Mouse (Mus musculus) olfactory bulb, adult 2 months (tissue): Measurements from ENCODE around the gene Tmprss3. TPM values are rescaled to one million over a fixed set of nuclear protein-coding genes. Genes with fewer than 3 reads are reported as not detected.

ENCODE experiments used
- H3K27ac ChIP-seq: fragments of 200-500 bp; 2 replicates; pipeline ENCODE4 v1.5.1; 2012; ENCODE audit warnings: low read depth, low read length; ENCODE audit not compliant: insufficient read depth
- H3K4me1 ChIP-seq: fragments of 200-500 bp; 2 replicates; pipeline ENCODE4 v1.6.1; 2012; ENCODE audit warnings: low read length; ENCODE audit not compliant: control insufficient read depth, insufficient read depth
- H3K4me3 ChIP-seq: fragments of 200-500 bp; 2 replicates; pipeline ENCODE4 v1.5.1; 2012; ENCODE audit warnings: mild to moderate bottlenecking, low read depth, low read length, moderate library complexity; ENCODE audit not compliant: insufficient read depth
- CTCF ChIP-seq: fragments of 200-500 bp; IDR thresholded peaks from 2 replicates; pipeline ENCODE4 v1.5.1; 2012; ENCODE audit warnings: low read depth, mild to moderate bottlenecking, low read length, moderate library complexity; ENCODE audit not compliant: insufficient read depth
- POLR2A ChIP-seq: fragments of 200-500 bp; IDR thresholded peaks from 2 replicates; pipeline ENCODE4 v1.6.1; 2012; ENCODE audit warnings: mild to moderate bottlenecking, low read depth, low read length, moderate library complexity; ENCODE audit not compliant: insufficient read depth
- WGBS: fragments of 180-500 bp; shearing (Covaris S2); methylation state at CpG from one replicate; pipeline ENCODE4 v1.1.7; 2018; 5-methylcytosine and 5-hydroxymethylcytosine counted together
- polyA plus RNA-seq: library from polyadenylated mRNA; stranded (reverse); fragments of >200 nt; gene quantifications from 2 replicates; pipeline ENCODE4 v1.2.4, GENCODE M21; 2012; ENCODE audit warnings: low replicate concordance; ENCODE audit not compliant: missing spikeins, insufficient read depth, insufficient read length

The Tmprss3 gene
- polyA plus RNA-seq: not detected in 2 replicates

GRCm38 (mm10) chr17:31198877-31199276 is at the start of gene Tmprss3:
Gene Tmprss3 (minus strand): TSS chr17:31198977.
- TF ChIP-seq CTCF (no peak), POLR2A (no peak)
- peaks cover 3% of the 10 kb centered on the region; the same call in 1 of the 2 replicates for H3K4me1 ChIP-seq
- WGBS: 93% methylated on average over 11 of the region's 11 CpGs
- H3K4me3 ChIP-seq: no peak within 1 kb of the TSS
- H3K27ac ChIP-seq: no peak within 1 kb of the TSS

GRCm38 (mm10) chr17:31247144-31247543 is 48.4 kb upstream of the Tmprss3 start:
- Histone ChIP-seq H3K4me1 (no peaks in the 10 kb centered on the region), H3K27ac (no peak overlapping the region), H3K4me3 (no peak overlapping the region)
- WGBS: 53% methylated on average over 5 of the region's 5 CpGs
- TF ChIP-seq POLR2A: no peak

GRCm38 (mm10) chr17:31245321-31245720 is 46.5 kb upstream of the Tmprss3 start:
- 91% methylated on average over 5 of the region's 5 CpGs for WGBS
- TF ChIP-seq CTCF (no peak), POLR2A (no peak)
- Histone ChIP-seq H3K27ac (no peak overlapping the region), H3K4me3 (no peak overlapping the region), H3K4me1 (no peaks in the 10 kb centered on the region)

GRCm38 (mm10) chr17:31242764-31243163 is 44.0 kb upstream of the Tmprss3 start:
- Histone ChIP-seq H3K27ac (no peak overlapping the region), H3K4me3 (no peak overlapping the region), H3K4me1 (no peaks in the 10 kb centered on the region)
- no peak for TF ChIP-seq POLR2A
- no peak for TF ChIP-seq CTCF
- WGBS: 8% methylated on average over 1 of the region's 1 CpGs

GRCm38 (mm10) chr17:31241156-31241555 is 42.4 kb upstream of the Tmprss3 start:
- no peak overlapping the region for H3K4me3 ChIP-seq
- H3K27ac ChIP-seq: no peak overlapping the region
- TF ChIP-seq POLR2A: no peak
- TF ChIP-seq CTCF: no peak
- H3K4me1 ChIP-seq: no peaks in the 10 kb centered on the region
- WGBS: 88% methylated on average over 8 of the region's 8 CpGs

- no peak for TF ChIP-seq CTCF
- no peak for TF ChIP-seq POLR2A
- Histone ChIP-seq H3K27ac (no peak overlapping the region), H3K4me1 (no peaks in the 10 kb centered on the region), H3K4me3 (no peak overlapping the region)
- 83% methylated on average over 7 of the region's 7 CpGs for WGBS
These were observed 39.6 kb upstream of the Tmprss3 start for GRCm38 (mm10) chr17:31238234-31239020.

- WGBS: 96% methylated on average over 1 of the region's 1 CpGs
- Histone ChIP-seq H3K4me3 (no peak overlapping the region), H3K27ac (no peak overlapping the region), H3K4me1 (peaks cover 7% of the 10 kb centered on the region)
- TF ChIP-seq POLR2A (no peak), CTCF (no peak)
These were observed 37.1 kb upstream of the Tmprss3 start for GRCm38 (mm10) chr17:31235915-31236314.

- peaks cover 7% of the 10 kb centered on the region for H3K4me1 ChIP-seq
- 28% methylated on average over 8 of the region's 8 CpGs for WGBS
- TF ChIP-seq POLR2A (no peak), CTCF (no peak)
- no peak overlapping the region for H3K27ac ChIP-seq
- H3K4me3 ChIP-seq: no peak overlapping the region
These were observed 33.7 kb upstream of the Tmprss3 start for GRCm38 (mm10) chr17:31232251-31233010.

- no peak for TF ChIP-seq POLR2A
- no peak for TF ChIP-seq CTCF
- Histone ChIP-seq H3K4me3 (no peak overlapping the region), H3K4me1 (peaks cover 7% of the 10 kb centered on the region), H3K27ac (no peak overlapping the region)
- WGBS: 60% methylated on average over 6 of the region's 6 CpGs
These were observed 33.0 kb upstream of the Tmprss3 start for GRCm38 (mm10) chr17:31231780-31232179.
